Mouse (Mus musculus): ENCODE measurements at regions not wholly inside any gene's neighbourhood (a gene's known extent, or its start where the extent isn't known, plus 50 kb on each side); places are given as distances from the start of the nearest gene placed in this dataset.

DNA sequence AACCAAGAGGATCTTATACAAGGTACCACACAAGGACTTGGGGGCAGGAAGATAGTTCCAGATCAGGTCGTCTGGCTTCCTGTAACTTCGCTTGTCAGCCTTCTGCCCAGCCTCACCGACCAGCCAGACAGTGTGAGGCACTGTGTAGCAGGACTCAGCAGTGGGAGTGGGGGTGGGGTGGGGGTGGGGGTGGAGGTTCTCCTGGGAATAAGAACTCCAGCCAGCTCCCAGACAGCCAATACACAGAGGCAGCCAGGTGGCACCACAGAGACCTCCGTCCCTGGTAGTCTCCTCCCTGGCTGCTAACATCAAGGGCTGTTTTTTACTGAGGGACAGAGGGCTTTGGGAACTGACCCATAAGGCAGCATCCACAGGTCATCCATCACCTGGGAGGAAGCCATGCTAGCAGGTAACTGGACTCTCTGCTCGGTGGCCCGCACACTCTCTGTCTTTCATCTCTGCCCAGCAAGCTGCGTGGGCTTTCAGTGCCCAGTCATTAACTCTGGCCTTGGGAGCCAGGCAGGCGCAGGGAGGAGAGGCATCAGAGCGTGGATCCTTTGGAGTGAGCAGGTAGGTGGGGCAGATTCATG, 60.3 kb upstream of the Wnt4 start:
- DNase-seq (ENCODE audit: extremely low spot score, low read depth, low spot score): no peak

DNA sequence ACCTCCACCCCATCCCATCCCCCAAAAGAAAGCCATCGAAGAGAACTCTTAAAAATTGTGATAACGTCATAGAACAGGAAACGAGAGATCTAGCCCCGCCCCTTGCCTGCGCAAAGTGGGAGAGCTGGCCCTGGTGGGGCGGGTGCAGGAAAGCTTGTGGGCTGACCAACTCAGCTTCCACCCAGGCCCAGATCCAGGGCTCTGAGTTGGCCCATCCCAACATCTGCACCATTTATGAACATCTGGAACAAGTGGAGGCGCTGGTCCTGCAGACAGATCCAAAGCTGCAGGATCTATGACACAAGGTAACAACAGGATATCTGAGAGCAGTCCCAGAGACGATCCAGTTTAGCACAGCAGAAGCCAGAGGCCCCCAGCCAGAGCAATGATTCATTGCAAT, 62.7 kb upstream of the Wnt4 start:
- DNase-seq (ENCODE audit: extremely low spot score, low read depth, low spot score): no peak

DNA sequence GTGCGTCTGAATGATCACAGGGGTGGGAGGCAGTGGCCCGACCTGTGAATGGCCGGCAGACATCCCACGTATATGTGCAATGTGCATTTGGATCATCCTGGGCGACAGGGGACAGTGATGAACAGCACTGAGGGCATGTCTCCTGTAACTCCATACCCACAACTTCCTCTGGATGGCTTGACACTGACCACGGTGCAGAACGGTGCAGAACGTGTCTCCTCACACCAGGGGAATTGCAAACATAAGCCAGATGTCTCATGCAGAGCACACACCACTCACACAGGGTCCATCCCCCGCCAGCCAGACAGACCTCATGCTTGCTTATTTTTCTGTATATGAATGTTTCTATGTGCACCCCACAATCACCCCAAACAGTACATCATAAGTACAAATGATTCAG, 64.4 kb upstream of the Wnt4 start:
- DNase-seq (ENCODE audit: extremely low spot score, low read depth, low spot score): no peak

DNA sequence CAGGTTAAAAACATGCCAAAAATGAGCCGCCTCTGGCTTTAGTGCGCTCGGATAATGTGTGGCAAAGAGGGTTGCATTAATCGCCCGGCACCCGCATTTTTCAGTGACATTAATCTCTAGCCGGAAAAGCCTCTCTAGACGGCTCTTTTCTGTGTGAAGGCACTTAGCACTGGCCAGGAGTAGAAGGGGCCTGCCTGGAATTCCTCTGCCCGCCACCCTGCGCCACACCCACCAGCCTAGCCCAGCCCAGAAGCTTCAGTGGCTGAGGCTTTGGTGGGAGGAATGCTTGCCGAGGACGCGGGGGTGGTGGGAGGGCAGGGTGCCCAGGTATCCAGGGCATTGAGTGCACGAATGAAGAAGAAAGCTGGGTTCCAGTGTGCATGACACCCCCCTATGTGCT, 65.2 kb upstream of the Wnt4 start:
- DNase-seq (ENCODE audit: extremely low spot score, low read depth, low spot score): no peak

DNA sequence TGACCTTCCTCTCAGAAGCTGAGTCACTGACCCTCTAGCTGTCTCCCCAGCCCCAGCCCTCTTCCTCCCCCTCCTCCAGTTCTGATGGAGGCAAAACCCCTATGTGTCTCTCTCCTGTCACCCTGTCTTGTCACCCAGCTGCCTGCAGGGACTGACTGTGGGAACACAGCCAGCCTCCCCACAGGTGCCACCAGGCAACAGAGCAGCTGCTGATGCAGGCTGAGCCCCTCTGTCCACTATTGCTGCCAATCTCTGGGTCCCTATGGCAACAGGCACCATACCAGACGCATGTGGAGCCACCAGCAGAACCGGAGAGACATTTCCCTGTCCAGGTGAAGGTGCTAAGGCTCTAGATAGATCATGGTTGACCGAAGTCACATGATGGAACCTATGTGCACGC, 66.0 kb upstream of the Wnt4 start:
- no peak for DNase-seq (ENCODE audit: extremely low spot score, low read depth, low spot score)

DNA sequence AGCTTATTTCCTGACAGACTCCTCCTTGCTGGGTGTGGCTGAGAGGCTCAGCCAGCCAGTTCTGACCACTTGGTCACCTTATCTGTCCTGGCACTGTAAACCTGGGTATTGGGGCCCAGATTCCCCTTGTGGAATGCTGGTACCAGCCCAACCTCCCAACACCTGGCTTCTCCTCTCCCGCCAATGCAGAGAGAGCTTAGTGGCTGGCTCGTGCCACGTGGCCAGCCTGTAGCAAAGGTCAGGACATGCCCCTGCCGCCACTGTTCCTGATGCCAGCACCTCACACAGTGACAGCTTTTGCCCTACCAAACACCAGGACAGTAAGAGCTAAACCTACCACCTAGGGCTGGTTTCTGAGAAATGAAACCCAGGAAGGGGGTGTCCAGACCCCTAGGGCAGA, 66.8 kb upstream of the Wnt4 start:
- no peak for DNase-seq (ENCODE audit: extremely low spot score, low read depth, low spot score)

DNA sequence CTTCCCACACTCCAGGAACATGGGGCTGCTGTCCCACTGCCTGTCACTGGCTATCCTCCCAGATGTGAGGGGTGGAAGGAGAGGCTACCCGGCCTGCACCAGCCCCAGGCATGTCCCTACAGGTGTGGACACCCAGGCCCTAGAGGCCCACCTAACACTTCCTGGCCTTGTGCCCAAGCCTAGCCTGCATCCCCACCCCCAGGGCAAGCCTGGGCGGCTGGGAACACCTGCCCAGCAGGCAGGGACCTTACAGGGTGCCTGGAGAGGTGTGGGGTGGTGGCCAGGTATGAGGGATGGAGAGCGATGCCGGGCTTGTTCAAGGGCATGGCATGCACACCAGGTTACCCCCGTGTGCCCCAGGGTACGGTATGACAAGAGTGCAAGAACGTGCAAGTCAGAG, 76.3 kb upstream of the Wnt4 start:
- no peak for DNase-seq (ENCODE audit: extremely low spot score, low read depth, low spot score)

DNA sequence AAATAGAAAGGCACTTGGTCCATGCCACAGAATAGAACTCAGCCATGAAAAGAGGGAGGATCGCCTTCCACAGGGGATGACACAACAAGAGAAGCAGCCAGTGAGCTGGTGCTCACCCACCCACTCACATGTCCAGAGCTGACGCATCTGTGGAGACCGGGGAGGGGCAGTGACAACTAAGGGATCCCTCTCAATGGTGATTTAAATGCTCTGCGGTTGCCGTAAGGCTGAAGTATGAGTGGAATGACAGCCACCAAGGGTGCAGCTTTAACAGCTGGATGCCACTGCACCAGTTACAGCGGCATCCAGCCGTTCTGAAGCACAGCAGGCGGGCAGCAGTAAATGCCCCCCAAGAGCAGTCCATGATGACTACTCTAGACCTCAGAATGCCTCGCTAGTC, 76.9 kb upstream of the Wnt4 start:
- no peak for DNase-seq (ENCODE audit: extremely low spot score, low read depth, low spot score)

DNA sequence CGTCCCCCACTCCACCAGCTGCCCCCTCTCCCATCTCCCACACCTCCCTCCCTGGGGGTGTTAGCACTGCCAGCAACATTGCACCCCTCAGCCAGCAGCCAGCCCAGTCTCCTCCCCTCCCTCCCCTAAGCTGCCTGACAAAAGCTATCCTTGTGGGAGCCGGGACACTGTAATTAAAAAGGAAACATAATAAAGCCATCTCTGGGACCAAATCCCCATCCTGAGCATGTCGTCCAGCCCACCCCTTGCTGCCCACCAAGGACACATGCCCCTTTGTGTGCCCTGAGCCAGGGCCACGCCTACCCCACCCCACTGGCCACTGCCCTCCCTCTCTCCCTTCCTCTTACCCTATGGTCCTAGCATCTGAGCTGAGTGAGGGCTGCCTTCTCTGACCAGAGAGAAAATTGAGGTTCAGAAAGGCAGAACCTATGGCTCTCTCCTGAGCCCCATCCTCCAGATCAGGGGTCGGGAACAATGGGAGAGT, 80.8 kb upstream of the Wnt4 start:
- no peak for DNase-seq (ENCODE audit: extremely low spot score, low read depth, low spot score)

DNA sequence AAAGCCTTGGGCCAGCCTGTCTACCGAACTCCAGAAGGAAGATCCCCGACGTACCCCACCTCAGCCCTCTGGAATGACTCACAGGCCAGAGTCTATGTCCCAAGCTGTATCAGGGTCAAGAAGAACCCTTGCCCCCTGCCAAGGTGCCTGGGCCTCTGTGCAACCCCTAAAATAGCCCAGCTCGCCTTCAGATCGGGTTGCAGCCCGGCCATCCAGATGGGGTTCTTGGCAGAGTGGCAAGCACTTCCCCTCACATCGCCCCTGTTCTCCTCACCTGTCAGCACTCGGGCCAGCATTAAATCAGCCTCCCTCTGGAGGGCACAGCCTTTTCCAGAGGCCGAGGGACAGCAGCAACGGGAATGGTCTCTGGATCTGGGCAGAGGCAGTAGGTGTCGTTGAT, 83.2 kb upstream of the Wnt4 start:
- no peak for DNase-seq (ENCODE audit: extremely low spot score, low read depth, low spot score)

DNA sequence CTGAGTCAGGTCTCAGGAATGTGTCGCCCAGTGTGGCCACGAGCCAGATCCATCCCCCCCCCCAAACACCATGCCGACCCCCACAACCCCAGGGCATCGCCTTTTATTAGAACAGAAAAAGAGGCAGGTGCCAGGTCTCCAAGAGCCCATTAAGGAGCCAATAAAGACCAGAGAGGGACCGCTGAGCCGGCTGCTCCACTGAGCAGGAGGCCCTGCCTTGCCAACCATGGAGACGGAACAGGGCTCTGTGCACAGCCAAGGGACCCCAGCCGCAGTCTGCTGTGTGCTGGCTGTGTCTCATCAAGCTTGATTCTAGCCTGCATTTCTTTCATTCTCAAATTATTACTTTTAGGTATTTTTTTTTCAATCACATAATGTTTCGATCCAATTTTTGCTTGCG, 86.7 kb upstream of the Wnt4 start:
- no peak for DNase-seq (ENCODE audit: extremely low spot score, low read depth, low spot score)

DNA sequence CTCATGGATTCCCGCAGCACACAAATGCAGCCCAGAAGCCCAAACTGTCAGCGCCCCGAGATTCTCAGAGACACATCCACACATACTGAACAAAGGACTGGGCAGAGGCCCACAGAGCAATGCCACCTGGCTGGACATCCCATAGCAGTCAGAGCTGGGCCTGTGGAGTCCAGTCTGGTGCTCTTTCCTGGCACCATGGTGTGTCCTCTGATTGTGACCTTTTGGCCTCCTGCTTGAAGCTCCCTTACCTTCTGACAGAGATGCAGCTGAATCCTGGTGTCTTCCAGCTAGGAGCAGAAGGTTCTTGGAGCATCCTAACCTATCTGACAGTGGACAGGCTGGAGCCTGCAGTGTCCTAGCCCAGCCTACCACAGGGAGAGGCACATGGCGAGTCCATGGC, 87.5 kb upstream of the Wnt4 start:
- no peak for DNase-seq (ENCODE audit: extremely low spot score, low read depth, low spot score)

DNA sequence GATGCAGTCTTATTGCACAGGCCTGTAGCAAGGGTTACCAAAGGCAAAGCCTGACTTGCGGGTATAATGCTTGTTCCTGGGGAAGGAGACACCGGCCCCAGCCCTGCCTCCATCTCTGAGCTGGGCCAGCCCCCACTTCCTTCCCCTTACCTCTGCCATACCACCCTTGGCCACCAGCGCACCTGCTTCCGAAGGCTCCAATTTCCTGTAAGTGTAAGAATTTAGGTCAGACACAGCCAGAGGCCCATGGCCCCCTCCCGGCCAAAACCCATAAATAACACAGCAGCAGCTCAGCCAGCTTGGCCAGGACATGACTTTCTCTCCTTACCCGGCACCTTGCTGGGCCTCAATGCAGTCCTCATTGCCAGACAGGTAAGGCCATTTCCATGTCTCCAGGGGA, 88.2 kb upstream of the Wnt4 start:
- DNase-seq (ENCODE audit: extremely low spot score, low read depth, low spot score): no peak

DNA sequence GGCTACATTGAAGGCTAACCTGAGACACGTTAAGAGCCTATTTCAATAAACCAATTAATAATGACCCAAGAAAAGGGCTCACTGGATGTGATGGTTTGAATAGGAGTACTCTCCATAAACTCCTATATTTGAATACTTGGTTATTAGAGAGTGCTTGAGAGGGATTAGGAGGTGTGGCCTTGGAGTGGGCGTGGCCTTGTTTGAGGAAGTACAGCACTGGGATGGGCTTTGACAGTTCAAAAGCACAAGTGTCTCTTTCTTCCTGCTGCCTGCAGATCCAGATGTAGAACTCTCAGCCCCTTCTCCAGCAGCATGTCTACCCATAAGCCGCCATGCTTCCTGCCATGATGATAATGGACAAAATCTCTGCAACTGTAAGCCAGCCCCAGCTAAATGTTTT, 89.7 kb upstream of the Wnt4 start:
- DNase-seq (ENCODE audit: extremely low spot score, low read depth, low spot score): no peak

DNA sequence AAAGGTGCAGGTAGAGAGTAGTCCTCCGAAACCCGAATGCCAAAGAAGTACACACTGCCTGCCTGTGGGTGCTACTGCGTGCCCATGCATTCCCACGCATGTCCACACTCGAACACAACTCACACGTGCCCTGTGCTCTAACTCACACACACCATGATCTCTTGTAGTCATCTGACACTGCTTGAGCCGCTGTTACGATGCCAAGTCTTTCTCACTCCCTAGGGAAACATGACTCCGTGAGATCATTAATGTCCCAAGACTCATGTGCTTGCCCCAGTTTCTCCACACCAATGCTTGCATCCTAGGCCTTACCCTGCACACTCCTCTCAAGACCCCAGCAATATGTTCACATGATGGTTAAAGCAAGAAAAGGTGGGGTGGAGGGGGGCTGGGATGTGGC, 90.2 kb upstream of the Wnt4 start:
- DNase-seq (ENCODE audit: extremely low spot score, low read depth, low spot score): no peak

DNA sequence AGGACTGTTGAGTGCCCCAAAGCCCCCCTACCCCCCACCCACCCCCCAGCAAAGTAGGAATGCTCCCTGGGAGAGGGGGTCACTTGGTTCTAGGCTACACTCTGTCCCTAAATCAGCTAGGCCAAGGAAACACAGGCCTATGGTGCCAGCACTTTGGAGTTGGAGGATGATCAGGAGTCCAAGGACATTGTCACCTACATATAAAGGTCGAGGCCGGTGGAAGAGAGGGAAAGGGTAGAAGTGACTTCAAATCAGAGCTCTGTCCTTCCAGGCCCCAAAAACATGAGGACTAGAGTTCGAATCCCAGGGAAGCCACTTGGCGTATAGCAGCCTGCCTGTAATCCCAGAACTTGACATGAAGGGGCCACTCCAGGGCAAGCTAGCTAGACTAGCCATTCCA, 92.3 kb upstream of the Wnt4 start:
- DNase-seq (ENCODE audit: extremely low spot score, low read depth, low spot score): no peak

DNA sequence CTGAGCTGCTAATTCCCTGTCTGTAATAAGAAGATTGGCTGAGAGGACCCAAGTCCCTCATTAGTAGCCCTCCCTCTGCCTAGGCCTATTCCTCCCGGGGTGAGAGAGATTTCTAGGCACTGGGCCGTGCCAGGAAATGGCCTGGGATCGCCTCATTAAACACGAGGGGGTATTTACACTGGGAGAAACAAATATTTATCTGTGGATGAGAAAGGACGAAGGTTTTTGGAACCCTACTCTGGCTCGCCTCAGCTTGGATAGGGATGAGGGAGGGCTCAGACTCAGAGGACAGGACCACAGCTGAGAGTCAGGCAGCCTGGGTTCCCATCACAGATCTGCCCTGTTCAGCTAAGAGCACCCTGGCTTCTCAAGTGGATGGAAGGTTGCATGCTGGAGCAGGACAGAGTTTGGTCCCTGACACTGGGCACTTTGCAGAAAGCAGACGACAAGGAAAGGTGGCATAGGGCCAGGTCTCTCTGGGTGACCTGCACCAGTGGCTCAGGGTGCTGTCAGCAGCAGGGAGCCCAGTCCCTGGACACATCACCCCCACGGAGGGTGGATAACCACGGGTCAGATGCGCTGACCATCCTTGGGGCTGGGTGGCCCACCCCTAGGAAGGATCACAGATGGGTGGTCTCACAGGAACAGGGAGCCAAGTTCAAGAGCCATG, 94.0 kb upstream of the Wnt4 start:
- no peak for DNase-seq (ENCODE audit: extremely low spot score, low read depth, low spot score)

DNA sequence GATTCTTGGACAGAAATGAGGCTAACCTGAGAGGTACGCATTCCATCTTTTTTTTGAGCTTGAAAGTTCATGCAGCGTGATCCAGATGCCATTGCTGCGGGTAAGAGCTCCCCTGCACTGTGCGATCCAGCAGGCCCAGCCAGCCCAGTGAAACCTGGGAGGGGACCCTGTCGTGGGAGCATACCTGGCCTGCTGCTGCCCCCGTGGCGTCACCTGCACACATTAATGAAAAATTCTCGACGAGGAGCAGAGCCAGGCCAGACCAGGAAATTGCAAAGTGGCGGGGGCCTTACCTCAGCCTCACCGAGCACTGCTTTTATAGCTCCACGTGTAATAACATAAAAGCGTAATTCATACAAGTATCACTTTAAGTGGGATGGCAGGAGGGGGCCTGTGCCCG, 94.7 kb upstream of the Wnt4 start:
- no peak for DNase-seq (ENCODE audit: extremely low spot score, low read depth, low spot score)

DNA sequence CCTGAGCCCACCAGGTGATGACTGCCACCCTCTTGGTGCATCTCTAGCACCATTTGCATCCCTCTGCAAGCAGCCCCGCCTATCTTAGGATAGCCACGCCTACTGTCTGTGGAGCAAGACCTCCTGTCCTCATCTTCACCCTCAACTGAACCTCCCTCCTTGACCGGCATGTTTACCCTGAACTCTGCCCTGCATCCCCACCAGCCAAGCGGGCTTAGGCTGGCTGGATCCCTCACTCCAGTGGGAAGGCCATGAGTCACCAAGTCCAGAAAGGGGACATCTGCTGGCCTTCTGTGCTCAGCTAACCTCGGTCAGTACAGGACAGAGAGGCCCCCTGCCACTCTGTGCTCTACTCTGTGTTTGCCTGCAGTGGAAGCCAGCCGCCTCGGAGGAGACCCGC, 96.0 kb upstream of the Wnt4 start:
- no peak for DNase-seq (ENCODE audit: extremely low spot score, low read depth, low spot score)

DNA sequence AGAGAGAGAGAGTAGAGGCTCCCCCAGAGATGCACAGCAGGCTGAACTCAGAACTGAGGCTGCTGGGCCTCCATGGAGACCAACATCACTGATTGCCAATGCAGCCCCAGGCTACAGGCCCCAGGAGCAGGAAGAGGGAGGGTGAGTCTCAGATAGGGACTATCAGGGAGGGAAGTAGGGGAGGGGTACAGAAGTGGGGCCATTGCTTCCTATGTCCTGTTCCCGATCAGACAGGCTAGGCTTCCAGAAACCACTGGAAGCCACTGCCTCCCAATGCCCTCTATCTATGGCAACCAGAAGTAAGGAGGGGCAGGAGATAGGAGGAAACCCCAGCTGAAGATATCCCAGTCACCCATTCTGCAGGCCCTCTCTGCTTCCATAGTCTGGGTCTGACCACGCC, 97.2 kb upstream of the Wnt4 start:
- DNase-seq (ENCODE audit: extremely low spot score, low read depth, low spot score): no peak

DNA sequence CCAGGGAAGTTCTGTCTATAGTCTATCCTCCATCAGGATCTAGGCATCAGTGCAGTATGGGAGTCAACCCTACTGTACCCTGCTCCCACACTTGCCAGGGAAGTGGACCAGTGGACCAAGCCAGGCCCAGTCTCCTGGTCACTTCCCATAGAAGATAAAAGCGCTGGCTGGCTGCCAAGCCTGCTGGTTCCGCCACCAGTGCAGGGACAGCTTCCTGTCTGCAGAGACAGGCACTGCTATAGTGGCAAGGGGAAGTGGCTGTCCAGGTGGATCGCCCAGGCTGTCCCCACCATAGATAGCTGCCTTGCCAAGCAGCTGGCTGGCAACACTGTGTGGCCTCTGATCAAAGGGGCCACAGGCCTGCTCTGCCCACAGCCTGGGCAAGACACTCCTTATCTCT, 98.5 kb upstream of the Wnt4 start:
- no peak for DNase-seq (ENCODE audit: extremely low spot score, low read depth, low spot score)

DNA sequence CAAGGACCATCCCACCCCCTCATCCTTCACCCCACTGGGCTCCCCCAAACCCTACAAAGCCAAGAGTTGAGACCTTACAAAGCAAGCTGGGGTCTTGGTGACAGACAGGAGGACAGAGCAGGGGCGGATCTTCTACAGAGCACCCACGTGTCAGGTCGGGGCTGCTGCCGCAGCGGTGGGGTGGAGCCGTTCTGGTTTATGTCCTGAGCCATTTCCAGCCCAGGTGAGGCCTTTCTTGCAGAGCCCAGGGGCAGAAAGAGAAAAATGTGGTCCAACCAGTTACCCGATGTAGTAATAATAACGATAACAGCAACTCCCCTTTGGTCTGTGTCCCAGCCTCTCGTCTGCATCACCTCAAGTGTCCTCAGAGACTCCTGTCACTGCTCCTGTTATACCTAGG, 112.4 kb upstream of the Wnt4 start:
- no peak for DNase-seq (ENCODE audit: extremely low spot score, low read depth, low spot score)

DNA sequence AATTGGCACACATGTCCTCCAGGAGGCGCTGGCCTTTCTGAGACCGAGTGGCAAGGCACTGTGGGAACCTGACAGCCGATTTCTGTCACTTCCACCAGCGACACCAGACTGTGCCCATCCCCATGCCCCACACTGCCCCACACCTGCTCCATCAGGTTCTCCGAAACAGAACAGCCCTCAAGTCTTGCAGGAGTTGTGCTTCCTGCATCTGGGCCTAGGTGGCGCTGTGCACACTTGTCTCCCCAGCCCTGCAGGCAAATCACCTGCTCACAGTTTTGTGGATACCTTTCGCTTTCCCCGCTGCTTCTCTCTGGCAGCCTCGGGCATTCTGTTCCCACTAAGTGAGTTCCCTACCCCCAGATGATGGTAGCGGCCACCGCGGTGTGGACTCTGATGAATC, 112.9 kb upstream of the Wnt4 start:
- peak; percentile 49 for DNase-seq (ENCODE audit: extremely low spot score, low read depth, low spot score)
